Mouse (Mus musculus) T-helper 1 cell (primary cell): ENCODE measurements around the gene Pim3.
"Not testable (repeated sequence)": the region's sequence is repeated elsewhere in the genome, so short reads cannot be mapped to it uniquely, and the experiment has no call there.

Experiments used
- in situ Hi-C: fragments of 300-600 bp; cut with MboI, MseI; formaldehyde crosslinking; loops from one replicate; pipeline ENCODE4 v1.15.1; 2025; ENCODE audit warnings: high pct_unique_total_duplicates

Pim3 gene

GRCm38 (mm10) chr15:88861772-88862622, at the start of gene Pim3:
Gene Pim3, plus strand, starts transcription at chr15:88862186.
- in situ Hi-C loops, result no loop called here

DNA sequence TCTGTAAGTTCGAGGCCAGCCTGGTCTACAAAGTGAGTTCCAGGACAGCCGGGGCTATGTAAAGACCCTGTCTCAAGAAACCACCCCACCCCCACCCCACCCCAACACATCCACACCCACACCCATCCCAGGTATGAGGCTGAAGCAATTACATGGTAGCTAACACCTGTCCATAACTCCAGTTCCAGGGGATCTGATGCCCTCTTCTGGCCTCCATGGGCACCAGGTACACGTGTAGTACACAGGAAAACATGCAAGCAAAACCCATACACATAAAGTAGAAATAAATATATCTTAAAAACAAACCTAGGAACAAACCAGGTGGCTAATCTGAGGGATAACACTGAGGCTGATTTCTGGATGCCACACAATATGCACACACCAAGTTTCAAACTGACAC, 48.7 kb upstream of the Pim3 start:
- in situ Hi-C loops, result no loop called here

- in situ Hi-C loops, result not testable (repeated sequence)
Measured at GRCm38 (mm10) chr15:88813873-88814272, 48.1 kb upstream of the Pim3 start.

GRCm38 (mm10) chr15:88814411-88815047, 47.5 kb upstream of the Pim3 start:
- in situ Hi-C loops, result no loop called here

- in situ Hi-C loops, result no loop called here
Measured at GRCm38 (mm10) chr15:88815196-88815700, 46.7 kb upstream of the Pim3 start.

GRCm38 (mm10) chr15:88819026-88819905, 42.7 kb upstream of the Pim3 start, which contains the start of the genes Alg12 and Creld2:
Gene Alg12, minus strand, starts transcription at chr15:88819318.
Gene Creld2, plus strand, starts transcription at chr15:88819646.
- in situ Hi-C loops, result no loop called here

DNA sequence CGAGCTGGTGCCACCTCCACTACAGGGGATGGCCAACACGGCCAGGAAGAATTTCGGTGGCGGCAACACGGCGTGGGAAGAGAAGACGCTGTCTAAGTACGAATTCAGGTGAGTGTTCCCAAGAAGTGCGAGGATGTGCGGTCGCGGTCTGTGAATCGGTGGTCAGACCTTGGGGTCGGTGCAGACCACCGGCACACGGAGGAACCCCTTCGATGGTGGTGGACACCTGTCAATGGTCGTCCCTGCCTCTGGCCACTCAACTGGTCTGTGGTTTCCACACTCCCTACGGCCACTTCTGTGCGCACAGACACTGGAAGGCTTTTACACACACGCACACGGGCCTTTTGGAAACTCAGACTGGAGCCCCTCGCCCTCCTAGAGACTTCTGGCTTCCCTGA, 42.1 kb upstream of the Pim3 start:
- in situ Hi-C loops, result no loop called here

- in situ Hi-C loops, result no loop called here
Measured at GRCm38 (mm10) chr15:88821403-88821802, 40.6 kb upstream of the Pim3 start.

DNA sequence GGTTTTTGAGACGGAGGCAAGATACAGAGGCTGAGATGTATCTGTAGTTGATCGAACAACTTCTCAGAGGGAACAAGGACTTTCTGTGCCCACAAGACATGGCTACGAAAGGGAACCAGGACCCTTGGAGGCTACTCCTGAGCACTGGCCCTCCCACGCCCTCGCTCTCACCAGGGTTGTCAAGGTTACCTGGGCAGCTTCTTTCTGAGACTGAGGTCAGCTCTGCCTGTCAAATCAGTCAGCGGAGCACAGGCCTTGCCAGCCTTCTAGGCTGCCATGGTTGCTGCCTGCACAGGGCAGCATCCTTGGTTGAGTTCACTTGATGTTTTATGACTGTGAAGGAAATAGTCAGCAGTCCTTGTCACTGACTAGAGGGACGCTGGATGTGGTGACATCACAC, 39.5 kb upstream of the Pim3 start:
- in situ Hi-C loops, result no loop called here

- in situ Hi-C loops, result no loop called here
Measured at GRCm38 (mm10) chr15:88823376-88823775, 38.6 kb upstream of the Pim3 start.

GRCm38 (mm10) chr15:88827466-88827865, 34.5 kb upstream of the Pim3 start:
- in situ Hi-C loops, result loop anchor here (5.0 kb wide), 2 partner anchors 40 to 95 kb away; no protein-coding TSS in a partner anchor

- in situ Hi-C loops, result loop anchor here (5.0 kb wide), 2 partner anchors 39 to 94 kb away; no protein-coding TSS in a partner anchor
Measured at GRCm38 (mm10) chr15:88827991-88828799, 33.8 kb upstream of the Pim3 start.

- in situ Hi-C loops, result loop anchor here (5.0 kb wide), 2 partner anchors 38 to 93 kb away; no protein-coding TSS in a partner anchor
Measured at GRCm38 (mm10) chr15:88828800-88829705, 32.9 kb upstream of the Pim3 start.

GRCm38 (mm10) chr15:88829791-88830440, 32.1 kb upstream of the Pim3 start:
- in situ Hi-C loops, result loop anchor here (5.0 kb wide), 2 partner anchors 37 to 92 kb away; no protein-coding TSS in a partner anchor

GRCm38 (mm10) chr15:88830696-88831095, 31.3 kb upstream of the Pim3 start:
- in situ Hi-C loops, result no loop called here

DNA sequence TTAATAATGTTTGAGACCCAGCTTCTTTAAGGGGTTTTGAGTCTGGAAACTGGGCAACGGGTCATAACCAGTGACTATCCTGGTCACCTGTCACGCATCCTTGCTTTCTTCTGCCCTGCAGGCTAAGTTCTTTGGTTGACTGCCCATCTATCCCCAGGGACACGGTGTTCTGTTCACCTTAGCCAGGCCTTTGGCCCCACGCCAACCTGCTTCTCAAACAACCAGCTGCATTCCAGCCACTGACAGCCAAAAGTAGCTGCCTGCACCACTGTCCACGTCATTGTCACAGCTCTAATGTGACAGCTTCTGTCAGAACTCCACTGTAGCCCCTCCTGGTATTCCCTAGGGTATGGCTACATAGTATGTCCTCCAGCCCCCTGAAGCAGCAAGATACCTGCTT, 30.5 kb upstream of the Pim3 start:
- in situ Hi-C loops, result no loop called here

DNA sequence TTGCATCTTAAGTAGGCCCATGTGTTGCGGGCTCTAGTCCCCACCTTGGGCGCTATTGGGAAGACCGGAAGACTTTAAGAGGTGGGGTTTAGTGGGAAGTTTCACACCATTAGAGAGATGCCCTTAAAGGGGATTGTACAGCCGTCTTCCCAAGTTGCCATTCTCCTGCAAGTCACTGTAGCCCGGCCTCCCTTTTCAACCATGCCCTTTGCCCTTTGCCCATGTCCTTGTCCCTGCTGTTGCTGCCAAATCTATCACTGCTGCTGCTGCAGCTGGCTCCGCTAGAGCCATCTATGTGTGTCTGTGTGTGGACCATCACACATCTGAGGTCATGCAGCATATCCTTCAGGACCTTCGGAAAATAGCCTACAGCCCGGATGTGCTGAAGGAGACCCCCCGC, 29.4 kb upstream of the Pim3 start:
- in situ Hi-C loops, result no loop called here

- in situ Hi-C loops, result no loop called here
Measured at GRCm38 (mm10) chr15:88836031-88836430, 26.0 kb upstream of the Pim3 start.

GRCm38 (mm10) chr15:88836571-88836970, 25.4 kb upstream of the Pim3 start:
- in situ Hi-C loops, result no loop called here
